ENCODE assay signal across 10 mouse cellular contexts in genomic region chr13:63332576-63333300, GRCm38 (mm10).
DNase-seq lines count a peak whose midpoint lies in the region; ATAC-seq and TF ChIP-seq lines count a peak whose summit lies in the region.
"Had no signal": no experiment of that assay in that cellular context is flagged by ENCODE, and none has a peak within 500 bp of the region (broad histone marks: within the 10 kb centered on the region; RNA-seq: fewer than 3 reads in every experiment).

No protein-coding gene starts in this region.

- H3K9me3 ChIP-seq in limb, embryonic 13.5 days, result no peaks in the 10 kb centered on the region
- H3K9me3 ChIP-seq: heart, embryonic 13.5 days; neural tube, embryonic 13.5 days had no signal

- WGBS in limb, embryonic 13.5 days, result 24% methylated on average over 4 of the region's 4 CpGs

- peaks cover 81% of the 10 kb centered on the region for H3K4me1 ChIP-seq in limb, embryonic 13.5 days

- no peak overlapping the region for H3K4me3 ChIP-seq in left cerebral cortex, adult 2 months
- H3K4me3 ChIP-seq in limb, embryonic 13.5 days, result no peak overlapping the region
- H3K4me3 ChIP-seq: heart, embryonic 13.5 days; neural tube, embryonic 13.5 days had no signal

- no peak overlapping the region for H3K27ac ChIP-seq in left cerebral cortex, adult 2 months
- H3K27ac ChIP-seq in limb, embryonic 13.5 days, result peak overlapping the region; percentile 40
- H3K27ac ChIP-seq: heart, embryonic 13.5 days; neural tube, embryonic 13.5 days had no signal

- no peaks in the 10 kb centered on the region for H3K36me3 ChIP-seq in limb, embryonic 13.5 days
- H3K36me3 ChIP-seq: heart, embryonic 13.5 days; neural tube, embryonic 13.5 days had no signal

- TF ChIP-seq CTCF in left cerebral cortex, adult 2 months (IDR thresholded peaks at IDR 0.05), result peak; percentile 96

- no peak overlapping the region; the same call in 1 of the 2 replicates for H3K4me2 ChIP-seq in limb, embryonic 13.5 days (replicated peaks)
- H3K4me2 ChIP-seq: heart, embryonic 13.5 days; neural tube, embryonic 13.5 days had no signal

- H3K9ac ChIP-seq in limb, embryonic 13.5 days, result no peak overlapping the region
- H3K9ac ChIP-seq: heart, embryonic 13.5 days; neural tube, embryonic 13.5 days had no signal

- H3K27me3 ChIP-seq in limb, embryonic 13.5 days, result no peaks in the 10 kb centered on the region
- H3K27me3 ChIP-seq: heart, embryonic 13.5 days; neural tube, embryonic 13.5 days had no signal

- peak; percentile 52 for DNase-seq in adrenal gland, adult 2 months
- no peak for DNase-seq in adrenal gland, adult 8-10 months
- peak; percentile 56 to 57 for DNase-seq in left cerebral cortex, adult 2 months (ENCODE audit: extremely low spot score in 1 of 2, low spot score in 2 of 2)
- no peak for DNase-seq in left cerebral cortex, adult 11 months (ENCODE audit: low spot score)
- peak; percentile 46 for DNase-seq in c-Kit-positive CD71-positive TER-119-negative erythroid progenitor cells, embryonic 14.5 days (ENCODE audit: low read depth)
- DNase-seq in heart, adult 9 months (ENCODE audit: low spot score in 2 of 2), result peak; percentile 49 to 57
- peak; percentile 74 for DNase-seq in retina, postnatal 1 day

- no peak for ATAC-seq in limb, embryonic 13.5 days (ENCODE audit: low FRiP score, low read depth)

- intact Hi-C loops in left cerebral cortex, adult 2 months (cut with DNase I), result loop anchor here (5.0 to 10.0 kb wide), 2 partner anchors 475 to 568 kb away; partner anchors contain the start of genes Fbp2 and Platr25

Comparison
In these comparisons a context has a peak if more than half of its experiments do, and no peak if none do; other contexts are left out.
1. DNase-seq: peak in adrenal gland, adult 2 months (single experiment), left cerebral cortex, adult 2 months (2 of 2), c-Kit-positive CD71-positive TER-119-negative erythroid progenitor cells, embryonic 14.5 days (single experiment), heart, adult 9 months (2 of 2) and retina, postnatal 1 day (single experiment); none in adrenal gland, adult 8-10 months (single experiment) and left cerebral cortex, adult 11 months (single experiment).